Mouse (Mus musculus): Measurements from ENCODE around the gene Slc22a12.

Gene Slc22a12

DNA sequence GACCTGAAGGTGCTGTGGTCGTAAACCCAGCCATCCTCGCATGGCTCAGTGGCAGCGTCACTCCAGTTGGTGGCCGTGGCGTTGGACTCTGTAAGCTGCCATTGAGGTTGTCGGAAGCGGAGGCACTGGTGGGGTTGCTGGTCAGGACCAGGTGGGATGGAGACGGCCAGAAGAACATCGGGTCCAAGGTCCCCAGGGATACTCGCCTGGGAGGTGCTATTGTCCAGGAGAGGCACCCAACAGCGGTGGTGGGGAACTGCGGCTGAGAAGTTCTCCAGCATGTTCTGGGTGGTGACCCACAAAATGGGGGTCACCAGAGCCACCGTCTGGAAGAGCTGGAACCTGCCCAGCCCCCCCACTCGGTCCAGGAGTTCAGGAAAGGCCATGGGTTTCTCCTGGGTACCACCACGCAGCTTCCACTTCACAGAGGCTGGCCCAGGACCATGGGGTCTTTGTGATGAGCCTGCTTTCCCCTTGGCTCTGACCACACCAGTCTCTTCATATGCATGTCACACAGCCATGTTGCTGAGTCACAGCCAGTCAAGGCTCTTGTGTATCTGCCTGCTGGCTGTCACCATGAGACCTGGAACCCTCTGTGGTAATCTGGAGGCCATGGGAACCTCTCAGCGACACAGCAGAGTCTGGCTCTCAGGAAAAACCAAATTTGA, at the start of gene Slc22a12:
Gene Slc22a12, minus strand, starts transcription at position 666 of the 668 bp plus-strand sequence.
- no peak for ATAC-seq (ENCODE audit: low TSS enrichment)

- ATAC-seq (ENCODE audit: low TSS enrichment), result no peak
Observed at GRCm38 (mm10) chr19:6572001-6572400, 29.2 kb upstream of the Slc22a12 start.

DNA sequence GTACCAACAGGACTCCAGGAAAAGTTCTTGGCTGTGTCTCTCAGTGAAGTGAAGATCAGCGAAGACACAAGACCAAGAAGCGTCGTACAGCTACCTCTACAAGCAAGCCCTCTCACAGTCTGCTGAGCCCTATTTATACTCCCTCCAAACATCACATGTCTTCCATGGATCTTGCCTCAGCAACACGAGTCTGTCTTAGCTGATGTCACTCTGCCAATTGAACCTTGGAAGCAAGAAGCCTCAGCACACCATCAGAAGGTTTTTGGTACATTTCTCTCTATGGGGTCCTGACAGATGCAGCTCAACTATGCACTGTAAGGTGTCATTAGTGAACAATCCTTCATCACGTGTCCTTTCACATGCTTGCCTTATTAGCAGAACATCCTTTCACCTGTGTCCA, 28.6 kb upstream of the Slc22a12 start:
- ATAC-seq (ENCODE audit: low TSS enrichment), result no peak

DNA sequence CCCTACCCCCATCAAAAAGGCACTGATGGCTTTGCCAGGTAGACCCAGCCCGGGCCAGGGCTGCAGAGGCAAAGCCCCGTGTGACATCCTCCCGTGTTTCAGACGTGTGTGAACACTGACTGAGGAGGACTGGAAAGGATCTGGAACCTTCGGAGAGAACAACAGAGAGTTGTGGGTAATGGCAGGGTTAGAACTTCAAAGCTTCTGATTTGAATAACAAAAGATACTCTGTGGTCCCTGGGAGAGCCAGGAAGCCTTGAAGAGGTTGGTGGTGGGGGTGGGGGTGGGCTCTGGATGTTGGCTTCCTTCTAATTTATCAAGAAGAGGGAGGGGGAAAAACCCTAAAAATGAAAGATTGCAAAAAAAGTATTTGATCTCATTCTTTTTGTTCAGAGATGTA, 26.7 kb upstream of the Slc22a12 start:
- no peak for ATAC-seq (ENCODE audit: low TSS enrichment)

GRCm38 (mm10) chr19:6569021-6569420, 26.2 kb upstream of the Slc22a12 start:
- no peak for ATAC-seq (ENCODE audit: low TSS enrichment)

DNA sequence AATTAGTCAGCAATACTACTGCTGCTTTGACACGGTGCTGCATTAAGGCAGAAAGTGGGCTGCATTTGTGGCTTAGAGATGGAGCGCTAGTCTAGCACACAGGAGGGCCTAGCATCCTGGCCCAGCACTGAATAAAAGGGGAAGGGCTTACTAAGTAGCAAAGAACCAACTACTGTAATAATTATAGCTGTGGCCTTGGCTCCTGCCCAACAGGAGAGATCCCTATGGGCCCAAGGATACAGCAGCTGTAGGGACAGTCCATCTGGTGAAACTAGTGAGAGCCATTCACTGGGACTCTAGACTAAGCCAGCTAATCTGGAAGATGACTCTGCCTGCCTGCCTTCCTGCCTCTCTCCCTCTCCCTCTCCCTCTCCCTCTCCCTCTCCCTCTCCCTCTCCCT, 23.6 kb upstream of the Slc22a12 start:
- ATAC-seq (ENCODE audit: low TSS enrichment), result no peak

GRCm38 (mm10) chr19:6565136-6565535, 22.3 kb upstream of the Slc22a12 start:
- ATAC-seq (ENCODE audit: low TSS enrichment), result no peak

DNA sequence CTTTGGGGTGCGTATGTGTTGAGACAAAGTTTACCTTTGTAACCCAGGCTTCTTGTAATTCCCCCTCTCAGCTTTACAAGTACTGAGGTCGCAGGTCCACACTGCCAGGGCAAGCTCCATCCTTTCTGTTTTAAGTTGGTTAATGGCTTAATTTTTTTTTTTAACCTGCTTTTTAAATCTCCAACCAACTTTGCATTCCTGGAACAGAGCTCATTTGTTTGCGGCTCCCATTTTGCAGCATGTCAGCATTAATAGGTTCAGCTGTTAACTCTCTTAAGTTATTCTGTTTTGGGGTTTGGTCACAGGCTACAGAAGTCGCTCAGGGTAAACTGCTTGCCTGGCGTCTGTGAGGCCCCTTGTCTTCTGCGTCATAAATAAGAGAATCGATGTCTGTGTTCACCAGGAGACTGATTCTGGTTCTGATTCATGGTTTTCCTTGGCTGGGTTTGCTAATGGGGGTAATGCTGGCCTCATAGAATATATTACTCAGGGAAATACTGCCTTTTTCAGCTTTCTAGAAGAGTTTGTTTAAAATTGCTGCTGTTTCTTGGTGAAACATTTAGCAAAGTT, 17.5 kb upstream of the Slc22a12 start:
- no peak for ATAC-seq (ENCODE audit: low TSS enrichment)

- ATAC-seq (ENCODE audit: low TSS enrichment), result no peak
Observed at GRCm38 (mm10) chr19:6559576-6559975, 16.7 kb upstream of the Slc22a12 start.

DNA sequence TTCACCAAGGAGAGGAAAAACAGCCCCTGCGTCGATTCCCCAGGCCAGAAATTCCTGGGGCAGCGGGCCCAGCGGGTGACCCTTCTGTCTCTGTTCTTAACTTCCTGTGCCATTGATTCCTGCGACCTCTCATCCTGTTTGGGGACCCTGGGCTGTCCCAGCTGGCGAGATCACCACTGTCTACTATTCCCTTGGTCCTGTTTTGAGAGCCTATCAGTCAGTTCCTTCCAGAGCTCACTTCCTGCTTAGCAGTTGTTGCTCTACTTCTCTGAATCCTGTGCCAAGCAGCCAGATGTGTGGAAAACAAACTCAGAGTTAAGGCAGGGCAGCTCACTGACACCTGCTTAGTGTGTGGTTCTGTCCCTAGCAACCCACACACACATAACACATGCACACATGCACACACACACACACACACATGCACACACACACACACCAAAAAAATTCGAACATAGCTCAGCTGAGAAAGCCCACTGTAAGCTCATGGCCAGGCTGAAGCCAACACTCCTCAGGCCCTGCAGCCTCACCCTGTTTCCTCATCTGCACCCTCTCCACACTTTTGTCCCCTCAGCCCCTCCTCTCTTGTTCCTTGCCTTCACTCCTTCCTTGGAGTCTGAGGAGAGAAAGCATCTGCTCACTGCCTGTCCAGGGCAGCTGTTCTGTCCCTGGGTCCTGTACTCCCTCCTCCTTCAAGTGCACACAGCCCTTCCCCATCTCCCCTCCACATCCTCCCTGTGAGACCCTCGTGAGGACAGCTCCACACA, 11.2 kb upstream of the Slc22a12 start:
- ATAC-seq (ENCODE audit: low TSS enrichment), result no peak

GRCm38 (mm10) chr19:6553174-6553573, 10.3 kb upstream of the Slc22a12 start:
- ATAC-seq (ENCODE audit: low TSS enrichment), result no peak

- ATAC-seq (ENCODE audit: low TSS enrichment), result peak; percentile 40
Observed at GRCm38 (mm10) chr19:6552302-6553028, 9.6 kb upstream of the Slc22a12 start.

DNA sequence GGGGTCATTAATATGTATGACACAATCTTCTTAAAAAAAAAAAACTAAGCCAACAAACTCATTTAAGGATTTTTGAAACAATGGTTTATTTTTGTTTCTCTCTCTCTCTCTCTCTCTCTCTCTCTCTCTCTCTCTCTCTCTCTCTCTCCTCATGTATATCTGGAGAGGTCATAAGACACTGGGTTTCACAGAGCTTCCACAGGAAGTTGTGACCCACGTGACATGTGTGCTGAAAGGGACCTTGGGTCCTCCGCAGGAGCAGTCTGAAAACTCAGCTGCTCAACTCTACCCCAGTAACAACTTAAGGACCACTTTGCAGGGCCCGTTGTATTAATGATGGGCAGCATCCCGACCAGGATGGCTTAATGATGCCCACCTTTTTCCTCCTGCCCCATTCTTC, 8.4 kb upstream of the Slc22a12 start:
- ATAC-seq (ENCODE audit: low TSS enrichment), result no peak

- ATAC-seq (ENCODE audit: low TSS enrichment), result peak; percentile 75
Observed at GRCm38 (mm10) chr19:6549566-6549965, 6.7 kb upstream of the Slc22a12 start.

GRCm38 (mm10) chr19:6548431-6549410, 5.9 kb upstream of the Slc22a12 start:
- peak; percentile 33; the same call in 1 of the 2 replicates for ATAC-seq (ENCODE audit: low TSS enrichment)

DNA sequence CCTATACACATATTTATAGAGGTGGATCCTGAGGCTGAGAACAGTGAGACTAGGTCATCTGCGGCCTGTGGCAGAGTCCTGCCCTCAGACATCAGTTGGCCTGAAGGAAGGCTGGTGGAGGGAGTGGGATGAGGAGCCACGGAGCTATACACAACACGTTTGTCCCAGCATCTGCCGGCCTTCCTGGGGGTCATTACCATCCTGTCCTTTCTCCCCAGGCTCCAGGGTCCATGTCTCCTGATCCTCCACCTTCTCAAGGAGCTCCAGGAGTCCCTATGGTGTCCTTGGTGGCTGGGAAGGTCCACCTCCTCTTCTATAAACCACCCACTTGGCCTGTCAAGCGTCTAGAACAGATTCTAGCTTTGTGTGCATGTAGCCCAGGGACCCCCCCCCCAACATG, 5.0 kb upstream of the Slc22a12 start:
- ATAC-seq (ENCODE audit: low TSS enrichment), result no peak

GRCm38 (mm10) chr19:6546096-6546495, 3.3 kb upstream of the Slc22a12 start:
- no peak for ATAC-seq (ENCODE audit: low TSS enrichment)

GRCm38 (mm10) chr19:6545481-6545880, 2.6 kb upstream of the Slc22a12 start:
- no peak for ATAC-seq (ENCODE audit: low TSS enrichment)

DNA sequence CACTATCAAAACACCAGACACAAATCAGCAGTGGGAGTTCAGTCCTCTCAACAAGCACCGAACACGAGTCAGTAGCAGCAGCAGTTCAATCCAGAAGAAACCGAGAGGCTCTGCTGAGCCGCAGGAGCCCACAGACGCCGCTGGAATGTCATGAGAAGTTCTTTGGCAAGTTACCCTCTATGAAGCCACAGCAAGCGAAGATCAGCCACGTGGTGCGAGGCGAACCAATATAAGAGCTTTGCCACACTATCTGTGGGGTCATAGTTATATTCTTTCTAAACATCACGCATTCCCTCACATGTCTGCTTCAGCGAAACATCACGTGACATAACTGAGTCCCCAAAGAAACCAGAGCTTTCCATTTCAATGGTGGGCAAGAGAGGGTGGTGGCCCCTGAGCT, 1.9 kb upstream of the Slc22a12 start:
- ATAC-seq (ENCODE audit: low TSS enrichment), result no peak

DNA sequence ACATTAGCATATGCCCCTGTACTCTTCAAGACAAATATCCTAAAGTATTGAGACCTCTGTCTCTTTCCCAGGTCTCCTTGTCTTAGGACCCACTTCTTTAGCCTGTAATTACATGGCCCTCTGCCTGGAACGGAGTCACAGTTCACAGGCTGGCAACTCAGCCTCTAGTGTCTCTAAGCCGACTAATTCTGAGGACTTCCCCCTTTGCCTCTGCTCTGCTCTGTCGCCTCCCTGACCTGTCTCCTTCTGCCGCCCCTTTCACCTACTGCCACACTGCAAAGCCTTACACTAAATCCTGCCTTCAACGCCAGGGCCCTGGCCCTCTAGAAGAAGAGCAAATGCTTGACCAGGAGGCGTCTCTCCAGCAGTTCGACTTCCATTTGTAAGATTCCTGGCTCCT, 686 bp upstream of the Slc22a12 start:
- ATAC-seq (ENCODE audit: low TSS enrichment), result no peak

GRCm38 (mm10) chr19:6543035-6543383, 177 bp upstream of the Slc22a12 start:
- ATAC-seq (ENCODE audit: low TSS enrichment), result no peak
